Mouse (Mus musculus): ENCODE measurements around the gene Gclm.

The Gclm gene

DNA sequence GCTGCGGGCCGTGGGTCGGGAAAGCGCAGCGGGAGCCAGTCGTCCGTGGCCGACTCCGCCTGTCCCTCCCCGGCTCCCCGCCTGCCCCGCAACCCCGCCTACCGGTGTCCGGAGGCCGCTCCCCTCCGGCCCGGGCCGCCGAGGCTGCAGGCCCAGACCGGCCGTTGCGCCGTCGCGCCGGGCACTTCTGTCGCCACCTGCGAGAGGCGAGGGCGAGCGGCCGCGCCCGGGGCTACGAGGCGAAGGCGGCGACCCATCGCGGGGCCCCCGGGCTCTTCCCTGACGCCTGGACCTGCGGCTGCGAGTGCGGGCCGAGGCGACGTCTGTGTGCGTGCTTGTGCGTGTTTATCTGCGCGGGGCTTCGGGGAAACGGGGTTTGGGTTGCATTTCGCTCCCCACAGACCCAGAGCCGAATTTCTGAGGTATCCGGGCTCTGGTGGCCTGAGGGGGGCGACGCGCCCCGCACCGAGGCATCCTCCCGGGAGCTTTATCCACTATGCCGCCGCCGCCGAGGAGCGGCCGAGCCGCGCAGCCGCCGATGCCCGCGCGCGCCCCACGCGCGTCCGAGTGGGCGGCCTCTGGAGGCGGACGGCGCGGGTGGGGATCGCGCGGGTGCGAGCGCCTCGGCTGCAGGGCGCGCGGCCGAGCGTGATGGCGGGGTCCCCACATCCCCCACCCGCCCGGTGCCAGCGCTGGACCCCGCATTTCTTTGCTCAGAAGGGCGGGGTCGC is 48.0 kb downstream of the Gclm start:
- DNase-seq, result peak; percentile 89

DNA sequence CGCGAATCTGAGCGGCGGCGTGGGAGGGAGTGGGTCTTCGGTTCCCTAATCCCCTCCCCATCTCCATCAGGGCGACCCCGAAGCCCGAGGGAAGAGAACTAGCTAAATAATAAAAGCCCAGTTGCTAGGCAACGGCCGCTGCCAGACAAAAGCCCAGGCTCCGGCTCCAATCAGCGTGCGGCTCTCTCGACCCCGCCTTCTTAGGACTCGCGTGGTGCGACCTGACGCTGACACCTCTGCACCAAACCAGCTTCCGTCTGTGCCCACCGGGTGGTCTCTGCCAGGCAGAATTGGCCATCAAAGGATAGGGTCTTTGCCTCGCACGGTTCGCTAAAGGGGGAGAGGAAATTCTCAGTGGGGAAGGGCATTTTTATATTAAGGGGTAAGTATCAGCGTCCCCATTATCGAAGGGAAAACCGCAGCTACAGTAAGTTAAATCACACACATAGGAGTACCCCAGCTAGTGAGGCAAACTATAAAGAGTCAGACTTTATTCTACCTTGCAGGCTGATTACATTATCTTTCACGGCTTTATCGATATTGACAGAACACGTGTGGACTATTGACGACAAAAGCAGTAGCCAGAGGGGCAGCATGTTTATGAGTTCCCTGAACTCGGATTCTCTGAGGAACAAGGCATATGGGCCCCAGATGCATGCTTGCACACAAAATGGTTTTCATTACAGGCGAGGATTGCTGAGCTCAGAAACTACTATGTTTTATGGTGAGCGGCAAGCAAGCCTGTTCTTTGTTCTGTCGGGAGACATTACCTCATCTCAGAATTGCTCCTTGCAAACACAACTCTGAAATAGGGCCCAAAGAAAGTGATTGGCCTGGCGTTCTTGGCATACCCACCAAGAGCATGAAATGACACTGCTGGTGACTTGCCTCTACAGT is 48.8 kb downstream of the Gclm start, which contains the start of gene Bcar3:
Gene Bcar3 (plus strand): TSS at position 183 of the 897 bp plus-strand sequence.
- DNase-seq, result peak; percentile 86

DNA sequence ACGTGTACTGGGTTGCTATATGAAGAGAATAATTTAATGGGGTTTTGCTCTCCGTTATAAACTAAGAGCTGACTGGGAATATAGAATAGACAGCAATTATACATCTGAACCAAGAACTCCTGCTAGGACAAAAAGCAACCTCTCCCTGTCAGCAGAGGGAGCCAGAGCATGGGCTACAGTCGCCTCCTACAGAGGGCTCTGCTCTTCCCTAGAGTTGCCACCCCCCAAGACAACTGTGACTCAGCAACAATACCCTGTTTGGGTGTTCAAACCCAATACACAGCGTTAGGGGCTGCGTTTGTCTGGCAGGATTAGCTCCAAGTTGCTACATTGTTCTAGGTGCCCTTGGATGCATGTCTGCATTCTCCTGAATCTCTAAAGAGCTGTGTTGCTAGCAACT is 50.2 kb downstream of the Gclm start:
- DNase-seq, result peak; percentile 78

DNA sequence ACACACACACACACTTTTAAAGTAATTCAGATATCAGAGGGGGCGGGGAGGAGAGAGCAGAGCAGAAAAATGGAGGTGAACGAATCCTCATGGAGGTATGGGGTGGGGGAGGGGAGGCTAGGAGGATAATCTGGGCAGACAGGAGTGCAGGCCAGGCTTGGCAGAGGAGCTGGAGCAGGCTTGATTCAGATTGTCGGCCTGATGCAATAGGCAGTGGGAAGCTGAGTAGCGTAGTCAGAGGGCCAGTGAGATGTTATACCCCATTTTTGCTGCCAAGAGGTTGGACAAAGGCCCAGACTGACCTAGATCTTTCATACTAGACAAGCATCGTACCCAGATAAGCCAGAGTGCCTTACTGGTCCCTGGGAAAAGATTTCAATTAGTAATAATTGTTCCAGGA is 51.6 kb downstream of the Gclm start:
- no peak for DNase-seq

DNA sequence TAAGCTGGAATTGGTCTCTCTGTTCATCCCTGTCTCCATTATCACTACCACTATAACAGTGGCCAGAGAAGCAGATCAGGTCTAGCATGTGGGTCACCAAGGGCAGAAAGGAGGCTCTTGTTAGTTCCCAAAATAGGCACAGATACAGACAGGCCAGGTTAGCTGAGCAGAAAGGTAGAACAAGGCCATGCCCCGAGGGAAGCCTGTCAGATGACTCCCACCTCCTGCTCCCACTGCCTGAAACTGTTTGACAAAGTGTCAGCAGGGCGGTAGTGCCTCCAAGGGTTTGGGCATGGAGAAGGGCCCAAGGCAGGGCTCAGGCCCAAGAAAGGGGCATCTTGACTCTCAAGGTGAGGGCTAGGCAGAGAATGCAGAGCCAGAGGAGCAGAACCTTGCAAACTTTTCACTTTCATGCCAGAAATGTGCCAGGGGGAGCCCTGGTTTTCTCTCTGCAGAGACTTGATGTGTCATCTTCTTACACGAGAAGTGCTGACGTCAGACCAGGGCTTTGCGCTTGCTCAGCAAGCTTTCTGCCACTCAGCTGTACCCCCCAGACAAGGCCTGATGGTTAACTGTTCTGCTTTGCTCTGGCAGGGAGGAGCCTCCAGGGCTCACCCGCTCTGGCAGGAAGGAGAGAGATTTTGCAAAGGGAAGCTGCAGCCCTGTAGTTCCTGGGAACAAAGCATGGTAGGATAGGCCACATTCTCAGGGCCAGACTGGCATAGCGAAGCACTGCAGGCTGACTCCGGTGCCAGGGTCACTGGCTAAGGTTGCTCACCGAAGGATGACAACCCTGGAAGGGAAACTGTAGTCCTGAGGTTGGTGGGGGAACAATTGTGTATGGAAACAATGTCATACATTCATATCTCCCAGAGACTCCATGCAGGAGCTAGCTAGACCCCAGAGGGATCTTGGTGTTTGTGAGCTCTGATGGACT is 55.9 kb downstream of the Gclm start:
- peak; percentile 46 for DNase-seq

DNA sequence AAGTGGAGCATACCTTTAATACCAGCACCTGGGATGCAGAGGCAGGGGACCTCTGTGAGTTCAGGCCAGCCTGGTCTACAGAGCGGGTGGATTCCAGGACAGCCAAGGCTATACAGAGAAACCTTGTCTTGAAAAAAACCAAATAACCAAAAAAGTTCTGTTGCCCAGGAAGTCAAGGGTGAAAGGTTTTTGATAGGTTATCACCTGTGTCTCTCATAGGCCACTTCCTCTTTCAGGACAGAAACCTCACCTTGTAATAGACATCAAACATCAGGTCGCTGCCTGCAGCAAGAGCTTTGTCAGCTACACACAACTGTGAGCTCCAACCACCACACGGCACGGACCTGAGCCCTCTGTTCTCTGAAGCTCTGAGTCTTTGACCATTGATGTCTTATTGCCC is 59.2 kb downstream of the Gclm start:
- DNase-seq, result no peak

DNA sequence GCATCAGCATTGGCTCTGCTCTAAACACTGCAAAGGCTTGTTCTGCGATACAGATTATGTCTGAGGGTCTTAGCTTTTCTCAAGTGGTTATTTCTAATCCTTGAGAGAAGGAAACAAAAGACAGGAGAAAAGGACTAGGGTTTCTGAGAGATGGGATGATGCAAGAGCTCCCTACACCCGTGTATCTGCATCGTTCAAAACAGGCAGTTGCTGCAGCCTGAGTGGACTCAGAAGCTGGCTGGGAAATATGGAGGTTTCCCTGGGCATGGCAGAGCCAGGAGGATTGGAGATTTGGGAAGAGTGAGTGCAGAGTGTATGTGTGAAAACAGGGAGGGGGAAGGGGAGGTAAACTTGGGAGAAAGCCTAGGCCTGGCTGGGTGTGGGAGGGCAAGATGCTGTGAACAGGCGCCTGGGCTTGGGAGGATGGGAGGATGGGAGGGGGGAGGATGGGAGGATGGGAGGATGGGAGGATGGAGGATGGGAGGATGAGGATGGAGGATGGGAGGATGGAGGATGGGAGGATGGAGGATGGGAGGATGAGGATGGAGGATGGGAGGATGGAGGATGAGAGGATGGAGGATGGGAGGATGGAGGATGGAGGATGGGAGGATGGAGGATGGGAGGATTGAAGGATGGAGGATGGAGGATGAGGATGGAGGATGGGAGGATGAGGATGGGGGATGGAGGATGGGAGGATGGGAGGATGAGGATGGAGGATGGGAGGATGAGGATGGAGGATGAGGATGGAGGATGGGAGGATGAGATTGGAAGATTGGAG is 62.7 kb downstream of the Gclm start:
- no peak for DNase-seq

DNA sequence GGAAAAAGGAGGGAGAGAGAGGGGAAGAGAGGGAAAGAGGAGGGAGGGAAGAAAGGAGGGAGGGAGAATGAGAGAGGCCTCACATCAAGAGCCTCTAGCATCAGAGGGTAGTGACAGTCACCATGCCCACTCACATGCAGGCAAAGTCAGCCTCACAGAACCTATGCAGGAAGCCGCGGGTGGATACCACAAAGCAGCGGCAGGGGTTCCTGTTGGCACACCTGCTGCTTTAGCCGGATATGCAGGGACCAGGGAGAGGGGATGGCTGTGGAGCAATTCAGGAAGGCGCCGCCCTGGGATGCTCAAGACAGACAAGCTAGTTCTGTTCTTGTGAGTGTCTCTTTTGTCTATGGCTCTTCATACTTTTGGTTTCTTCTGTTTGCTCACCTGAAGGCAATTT is 63.6 kb downstream of the Gclm start:
- no peak for DNase-seq

DNA sequence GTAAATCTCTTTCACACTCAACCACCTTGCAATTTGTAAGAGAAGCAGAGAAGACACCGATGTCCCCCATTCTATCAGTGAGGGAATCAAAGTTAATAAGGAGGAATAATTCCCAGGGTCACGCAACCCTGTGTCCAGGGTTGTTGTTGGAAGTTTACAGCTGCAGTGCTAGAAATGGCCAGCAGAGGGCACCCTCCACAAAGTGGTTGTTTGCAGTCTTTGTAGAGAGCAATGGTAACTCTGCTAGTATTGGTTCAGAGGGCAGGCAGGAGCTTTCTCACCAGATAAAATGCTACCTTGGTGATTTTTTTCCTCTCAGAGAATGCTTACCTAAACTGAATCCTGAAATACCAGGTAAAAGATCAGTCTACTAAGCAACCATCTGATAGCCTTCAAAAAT is 66.7 kb downstream of the Gclm start:
- peak; percentile 81 for DNase-seq

DNA sequence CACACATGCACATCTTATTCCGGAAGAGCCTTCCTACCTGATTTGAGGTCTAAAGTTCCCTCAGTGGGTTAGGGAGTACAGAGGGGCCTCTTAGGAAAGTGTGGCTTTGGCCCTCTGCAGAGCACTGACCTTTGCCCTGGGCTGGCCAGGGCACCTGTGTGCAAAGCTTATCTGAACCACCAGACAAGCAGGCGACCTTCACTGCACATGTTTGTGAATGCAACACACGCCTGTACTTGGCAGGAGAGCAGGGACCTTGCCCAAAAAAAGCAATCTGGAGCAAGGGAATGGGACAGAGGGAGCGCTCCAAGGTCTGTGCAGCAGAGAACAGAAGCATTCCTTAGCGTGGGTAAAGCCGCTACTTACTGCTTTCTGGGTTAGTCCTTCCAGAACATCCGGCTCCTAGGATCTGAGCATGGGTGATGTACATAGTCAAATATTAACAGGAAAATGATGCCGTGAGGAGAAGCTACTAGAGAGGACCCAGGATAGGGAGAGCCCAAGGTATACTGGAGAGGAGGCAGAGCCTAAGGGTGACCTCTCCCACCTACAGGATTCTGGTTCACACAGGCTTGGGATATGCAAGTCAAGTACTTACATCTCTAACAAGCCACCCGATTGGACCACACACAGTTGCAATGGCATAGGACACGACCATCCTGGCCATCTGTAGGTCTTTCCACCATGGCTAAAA is 67.7 kb downstream of the Gclm start:
- peak; percentile 45 for DNase-seq

DNA sequence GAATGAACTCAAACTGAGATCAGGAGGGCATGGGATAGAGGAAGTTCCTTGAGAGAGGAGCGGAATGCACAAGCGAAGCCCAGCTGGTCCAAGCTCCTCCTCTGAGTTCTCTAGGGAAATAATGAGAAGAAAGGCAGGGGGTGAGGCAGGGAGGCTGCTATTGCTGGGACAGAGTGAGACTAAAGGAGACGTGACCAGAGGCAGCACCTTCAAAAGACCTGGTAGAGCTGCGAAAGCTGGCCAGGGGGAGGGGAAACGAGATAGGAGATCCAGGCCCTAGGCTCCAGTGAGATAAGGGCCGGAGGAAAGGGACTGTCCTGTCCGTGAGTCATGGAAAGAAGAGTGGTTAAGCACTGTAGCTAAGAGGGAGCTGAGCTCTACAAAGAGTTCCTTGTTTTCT is 68.6 kb downstream of the Gclm start:
- no peak for DNase-seq

DNA sequence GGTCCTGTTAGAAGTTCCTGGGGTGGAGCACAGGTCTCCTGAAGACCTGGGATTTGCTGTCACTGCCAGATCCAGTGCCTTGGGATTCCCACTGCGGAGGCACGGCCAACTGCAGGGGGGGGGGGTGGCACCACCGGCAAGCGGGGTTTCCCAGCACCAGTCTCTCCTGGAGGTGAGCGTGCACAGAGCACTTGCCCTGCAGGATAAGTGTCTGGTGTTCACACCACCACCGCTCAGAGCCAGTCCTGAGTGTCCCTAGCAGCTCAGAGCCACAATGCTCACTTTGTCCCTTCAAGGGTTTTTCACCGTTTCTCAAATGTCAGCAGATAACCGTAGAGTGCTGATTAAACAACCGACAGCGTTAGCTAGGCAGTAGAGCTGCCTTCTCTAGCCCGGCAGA is 71.3 kb downstream of the Gclm start:
- DNase-seq, result no peak

DNA sequence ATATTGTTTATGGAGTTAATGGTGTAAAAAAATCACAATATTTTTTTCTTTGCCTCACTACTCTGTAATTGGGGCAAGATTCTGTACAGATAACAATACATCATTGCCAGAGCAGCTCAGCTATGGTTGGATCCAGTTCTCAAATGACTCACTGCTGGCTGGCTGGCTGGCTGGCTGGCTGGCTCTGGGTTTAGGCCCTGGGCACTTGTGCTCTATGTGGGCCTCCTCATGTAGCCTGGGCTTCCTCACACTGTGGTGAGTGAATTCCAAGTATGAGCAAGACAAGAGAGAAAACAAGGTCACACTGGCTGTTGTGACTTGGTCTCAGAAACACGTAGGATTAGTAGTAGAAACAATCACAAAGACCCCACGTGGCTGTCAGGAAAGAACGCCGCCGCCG is 72.0 kb downstream of the Gclm start:
- DNase-seq, result no peak

All from liver (tissue).